In the genomic region with DNA sequence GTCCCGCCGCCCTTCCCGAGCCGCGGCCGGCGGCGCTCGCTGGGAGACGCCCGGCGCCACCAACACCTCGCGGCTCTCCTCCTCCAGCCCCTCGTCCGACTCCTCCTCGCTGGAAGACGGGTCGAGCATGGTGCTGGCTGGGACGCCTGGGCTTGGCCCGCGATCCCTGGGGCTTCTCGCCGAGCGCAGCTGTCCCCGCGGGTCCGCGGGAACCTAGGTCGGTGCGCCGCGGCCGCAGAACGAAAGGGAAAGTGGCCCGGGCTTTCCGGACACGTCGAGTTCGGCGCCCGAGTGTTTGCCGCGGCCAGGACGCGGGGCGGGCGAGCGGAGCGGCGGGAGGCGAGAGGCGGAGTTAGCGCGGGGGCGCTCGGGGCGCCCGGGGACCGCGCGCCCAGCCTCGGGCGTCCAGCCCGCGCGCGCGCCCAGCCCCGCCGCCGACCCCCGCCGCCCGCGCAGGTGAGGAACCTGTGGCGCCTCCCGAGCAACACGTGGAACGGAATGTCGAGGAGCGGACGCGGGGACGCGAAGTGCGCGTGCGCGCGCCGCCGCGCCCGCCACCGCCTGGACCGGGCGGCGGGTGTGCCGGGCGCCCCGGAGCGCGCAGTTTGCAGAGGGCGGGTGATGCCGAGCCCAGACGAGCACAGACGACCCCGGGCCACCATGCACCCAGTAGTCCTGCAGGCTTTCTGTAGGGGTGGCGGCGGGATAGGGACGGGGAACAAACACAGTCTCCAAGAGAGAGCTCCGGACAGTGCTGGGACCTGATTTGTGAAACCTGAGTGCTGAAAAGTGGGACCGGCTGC, we compare ENCODE assay signal across 8 mouse cellular contexts. TPM values are rescaled to one million over a fixed set of nuclear protein-coding genes. Genes with fewer than 3 reads are reported as not detected.
A peak's percentile ranks its signal among the peaks of the same experiment; 100 is the strongest.
DNase-seq lines count a peak whose midpoint lies in the region; ATAC-seq and TF ChIP-seq lines count a peak whose summit lies in the region.

Gene Cadps2 (minus strand): TSS at position 413 of the 803 bp plus-strand sequence.

- peak within 1 kb of the TSS; percentile 76 for H3K9ac ChIP-seq in hindbrain, embryonic 13.5 days

- WGBS in hindbrain, embryonic 13.5 days = under 1% methylated on average over 112 of the region's 114 CpGs

- peaks cover 16% of the 10 kb centered on the region for H3K4me1 ChIP-seq in hindbrain, embryonic 13.5 days (replicated peaks)

- intact Hi-C loops in gastrocnemius, adult 2 months (cut with DNase I) = no loop called here

- peak within 1 kb of the TSS; percentile 84 for H3K4me3 ChIP-seq in gastrocnemius, adult 2 months
- H3K4me3 ChIP-seq in hindbrain, embryonic 13.5 days = peak within 1 kb of the TSS; percentile 68

- peak; percentile 79 for DNase-seq in adrenal gland, postnatal 14 days
- DNase-seq in cerebellum, postnatal 10 days = peak; percentile 79 to 84
- peak; percentile 48 for DNase-seq in gastrocnemius, adult 2 months
- DNase-seq in left cerebral cortex, adult 8-10 months (ENCODE audit: low spot score in 2 of 2) = peak in 1 of 2 experiments; percentile 17
- peak; percentile 58 for DNase-seq in lung, postnatal 25 days (ENCODE audit: low spot score)
- DNase-seq in retina, postnatal 7 days (ENCODE audit: low read depth, low spot score) = peak; percentile 39

- peak within 1 kb of the TSS; percentile 94 for H3K4me2 ChIP-seq in hindbrain, embryonic 13.5 days

- TF ChIP-seq CTCF in gastrocnemius, adult 2 months (IDR thresholded peaks at IDR 0.05) = no peak

- ATAC-seq in hindbrain, embryonic 13.5 days (ENCODE audit: low FRiP score) = peak; percentile 87
- ATAC-seq in activated CD4-positive, CD25-positive, alpha-beta regulatory T cell, adult 4 months = no peak

- no peaks in the 10 kb centered on the region for H3K9me3 ChIP-seq in hindbrain, embryonic 13.5 days

- peaks cover 55% of the 10 kb centered on the region for H3K27me3 ChIP-seq in hindbrain, embryonic 13.5 days

- no peaks in the 10 kb centered on the region for H3K36me3 ChIP-seq in hindbrain, embryonic 13.5 days

- H3K27ac ChIP-seq in gastrocnemius, adult 2 months = peak within 1 kb of the TSS; percentile 49; the same call in 1 of the 2 replicates
- H3K27ac ChIP-seq in hindbrain, embryonic 13.5 days = no peak within 1 kb of the TSS; the same call in 1 of the 2 replicates

RNA-seq across cellular contexts. Expression of gene Cadps2, which starts in this region (rescaled TPM):
- total RNA-seq in adrenal gland, postnatal 14 days (2021) = 4.0 and 4.4 TPM in 2 replicates
- total RNA-seq in gastrocnemius, adult 2 months (2021) = under 1 TPM; 0.15 to 0.22 TPM
- polyA plus RNA-seq in hindbrain, embryonic 13.5 days (2015; fragmentation: Nextera tagmentation; extraction: Ambion mirVana) = 4.4 and 4.7 TPM in 2 replicates
- total RNA-seq in left cerebral cortex, adult 8-10 months (2022) = 10 to 100 TPM; 69.8 to 86.7 (median 77.5) TPM
- polyA plus RNA-seq in activated CD4-positive, CD25-positive, alpha-beta regulatory T cell, adult 4 months (2017; shearing (Covaris generic)) = under 1 TPM in 1 of 2 experiments, not detected in 1; 0.49 TPM

Comparison
In these comparisons a context has a peak if more than half of its experiments do, and no peak if none do; other contexts are left out.
1. RNA of gene Cadps2 (total RNA-seq): 69.8 to 86.7 TPM in left cerebral cortex, adult 8-10 months; 4.0 to 4.4 TPM in adrenal gland, postnatal 14 days and 0.15 to 0.22 TPM in gastrocnemius, adult 2 months; every median in the first group is over 10 times any median in the second.
2. Peak in DNase-seq, H3K4me3 ChIP-seq and H3K27ac ChIP-seq in gastrocnemius, adult 2 months; RNA of the gene not detected or under 1 TPM.